Mouse (Mus musculus) embryonic facial prominence, embryonic 15.5 days (tissue): Measurements from ENCODE around the gene Cct2. TPM values are rescaled to one million over a fixed set of nuclear protein-coding genes. Genes with fewer than 3 reads are reported as not detected.
A peak's percentile ranks its signal among the peaks of the same experiment; 100 is the strongest.

Source experiments
- ATAC-seq: fragments of 200-750 bp; cut with Nextera tagmentation; 2 replicates; pipeline ENCODE4 v1.8.0; 2017; ENCODE audit warnings: low read depth, moderate TSS enrichment; ENCODE audit not compliant: insufficient number of reproducible peaks, low FRiP score, low TSS enrichment
- H3K27ac ChIP-seq: fragments of 300-500 bp; sonication (generic); replicated peaks from 2 replicates; pipeline ENCODE4 v1.5.1; 2015; ENCODE audit warnings: mild to moderate bottlenecking, inconsistent platforms
- H3K27me3 ChIP-seq: fragments of 300-500 bp; sonication (generic); 2 replicates; pipeline ENCODE4 v1.6.1; 2015; ENCODE audit warnings: inconsistent platforms
- H3K36me3 ChIP-seq: fragments of 300-500 bp; sonication (generic); 2 replicates; pipeline ENCODE4 v1.6.1; 2015; ENCODE audit warnings: mild to moderate bottlenecking, inconsistent platforms
- H3K4me1 ChIP-seq: fragments of 300-500 bp; sonication (generic); 2 replicates; pipeline ENCODE4 v1.6.1; 2015; ENCODE audit warnings: inconsistent platforms
- H3K4me2 ChIP-seq: fragments of 300-500 bp; sonication (generic); replicated peaks from 2 replicates; pipeline ENCODE4 v1.6.1; 2015; ENCODE audit warnings: mild to moderate bottlenecking, inconsistent platforms
- H3K4me3 ChIP-seq: fragments of 300-500 bp; sonication (generic); replicated peaks from 2 replicates; pipeline ENCODE4 v1.5.1; 2015; ENCODE audit warnings: mild to moderate bottlenecking, inconsistent platforms
- H3K9ac ChIP-seq: fragments of 300-500 bp; sonication (generic); 2 replicates; pipeline ENCODE4 v1.6.1; 2015; ENCODE audit warnings: inconsistent platforms
- H3K9me3 ChIP-seq: fragments of 300-500 bp; sonication (generic); replicated peaks from 2 replicates; pipeline ENCODE4 v1.6.1; 2016; ENCODE audit warnings: inconsistent platforms
- WGBS: fragments of 180-500 bp; shearing (Covaris S2); methylation state at CpG from one replicate; pipeline ENCODE4 v1.1.7; 2015; 5-methylcytosine and 5-hydroxymethylcytosine counted together
- polyA plus RNA-seq: library from polyadenylated mRNA; unstranded; fragments of >200 nt; fragmentation: Nextera tagmentation; extraction: Ambion mirVana; gene quantifications from 2 replicates; pipeline ENCODE4 v1.2.1, GENCODE M21; 2015

Gene Cct2
- polyA plus RNA-seq, 1 experiment from 2014 or later = 233 TPM

DNA sequence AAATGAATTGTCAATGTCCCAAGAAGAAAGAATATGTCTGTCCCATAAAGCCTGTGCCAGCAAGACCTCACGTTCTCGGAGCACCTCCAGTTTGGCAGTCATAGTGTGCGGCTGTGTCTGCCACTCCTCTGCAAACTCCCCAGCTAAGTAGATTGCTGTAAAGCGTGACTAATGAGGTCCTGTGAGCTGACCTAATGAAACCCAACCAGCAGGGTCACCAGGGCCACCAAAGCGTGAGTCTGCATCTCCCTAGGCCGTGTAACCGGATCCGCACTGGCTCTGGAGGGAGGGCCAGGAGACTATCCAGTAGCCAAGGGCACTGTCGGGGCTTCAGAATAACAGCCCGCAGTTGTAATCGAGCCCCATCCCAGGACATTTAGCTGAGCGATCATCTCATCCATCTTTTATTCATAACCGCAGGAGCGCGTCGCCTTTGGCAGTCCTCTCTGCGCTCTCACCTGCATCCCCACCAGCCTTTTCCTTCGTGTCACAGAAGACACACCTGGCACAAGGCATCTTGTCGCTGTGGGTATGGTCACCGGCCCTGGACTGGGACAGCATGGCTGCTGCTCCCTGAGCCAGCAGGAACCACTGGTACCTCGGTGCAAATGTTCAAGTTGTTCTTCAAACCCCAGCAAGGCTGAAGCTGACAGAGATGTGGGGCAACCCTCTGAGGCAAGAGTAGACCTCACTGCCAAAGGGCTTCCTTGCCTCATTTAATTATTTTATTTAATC, 42.4 kb downstream of the Cct2 start:
- Histone ChIP-seq H3K36me3 (no peaks in the 10 kb centered on the region), H3K27me3 (0 out of 2 replicates have a peak, but pooled peaks cover 6% of the 10 kb centered on the region), H3K9ac (no peak overlapping the region), H3K4me1 (no peaks in the 10 kb centered on the region), H3K27ac (no peak overlapping the region), H3K9me3 (no peaks in the 10 kb centered on the region), H3K4me3 (no peak overlapping the region), H3K4me2 (no peak overlapping the region)
- ATAC-seq = peak; percentile 73
- WGBS = 11% methylated on average over 21 of the region's 21 CpGs

DNA sequence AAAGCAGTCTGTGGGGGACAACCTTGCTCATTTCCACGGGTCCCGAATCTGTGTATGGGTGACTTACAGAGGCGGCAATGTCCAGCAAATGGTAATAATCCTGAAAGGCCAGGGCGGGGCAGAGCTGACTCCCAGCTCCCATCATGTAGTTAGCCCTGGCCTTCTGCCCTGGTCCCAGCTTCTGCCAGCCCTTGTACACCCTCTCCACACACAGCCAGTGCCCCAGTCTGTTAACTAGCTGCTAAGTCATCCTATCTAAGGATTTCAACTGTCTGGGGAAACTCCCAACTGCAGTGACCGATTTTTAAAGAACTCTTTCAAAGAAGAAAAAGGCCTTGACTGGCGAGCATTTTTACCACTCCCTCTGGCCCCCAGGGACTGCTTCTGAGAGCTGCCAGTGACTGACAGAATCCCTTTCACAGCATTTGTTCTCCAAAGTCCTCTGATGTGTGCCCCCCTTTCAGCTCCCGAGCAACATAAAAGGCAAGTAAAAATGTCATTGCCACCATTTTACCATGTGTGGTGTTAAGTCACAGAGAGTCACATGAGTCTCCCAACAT, 45.3 kb downstream of the Cct2 start:
- 53% methylated on average over 7 of the region's 7 CpGs for WGBS
- H3K4me1 ChIP-seq = no peaks in the 10 kb centered on the region
- no peak overlapping the region for H3K4me3 ChIP-seq
- no peak overlapping the region for H3K9ac ChIP-seq
- H3K9me3 ChIP-seq = no peaks in the 10 kb centered on the region
- no peak overlapping the region for H3K27ac ChIP-seq
- ATAC-seq = no peak
- no peaks in the 10 kb centered on the region for H3K27me3 ChIP-seq
- no peaks in the 10 kb centered on the region for H3K36me3 ChIP-seq
- H3K4me2 ChIP-seq = no peak overlapping the region

DNA sequence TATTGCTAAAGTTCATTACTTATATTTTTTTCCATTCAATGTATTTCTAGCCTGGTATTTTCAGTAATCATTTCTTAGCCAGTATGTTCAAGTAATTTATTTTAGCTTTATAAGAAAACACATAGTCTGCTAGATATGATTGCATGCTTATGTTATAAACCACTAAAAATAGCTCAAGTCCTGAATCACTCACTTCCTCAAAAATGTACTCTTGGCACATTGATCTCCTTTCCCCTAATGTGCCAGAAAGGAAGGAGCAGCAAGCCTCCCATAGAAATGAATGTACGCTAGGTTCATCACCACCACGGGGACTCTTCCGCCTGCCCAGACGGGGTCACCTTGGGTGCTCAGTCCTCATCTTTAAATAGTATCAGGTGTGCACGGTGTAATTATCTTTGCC, 49.0 kb downstream of the Cct2 start:
- H3K27me3 ChIP-seq = no peaks in the 10 kb centered on the region
- no peak overlapping the region for H3K9ac ChIP-seq
- H3K36me3 ChIP-seq = no peaks in the 10 kb centered on the region
- H3K4me3 ChIP-seq = no peak overlapping the region
- no peaks in the 10 kb centered on the region for H3K4me1 ChIP-seq
- H3K27ac ChIP-seq = no peak overlapping the region
- no peak for ATAC-seq
- WGBS = 83% methylated on average over 5 of the region's 5 CpGs
- no peak overlapping the region for H3K4me2 ChIP-seq
- H3K9me3 ChIP-seq = no peaks in the 10 kb centered on the region

DNA sequence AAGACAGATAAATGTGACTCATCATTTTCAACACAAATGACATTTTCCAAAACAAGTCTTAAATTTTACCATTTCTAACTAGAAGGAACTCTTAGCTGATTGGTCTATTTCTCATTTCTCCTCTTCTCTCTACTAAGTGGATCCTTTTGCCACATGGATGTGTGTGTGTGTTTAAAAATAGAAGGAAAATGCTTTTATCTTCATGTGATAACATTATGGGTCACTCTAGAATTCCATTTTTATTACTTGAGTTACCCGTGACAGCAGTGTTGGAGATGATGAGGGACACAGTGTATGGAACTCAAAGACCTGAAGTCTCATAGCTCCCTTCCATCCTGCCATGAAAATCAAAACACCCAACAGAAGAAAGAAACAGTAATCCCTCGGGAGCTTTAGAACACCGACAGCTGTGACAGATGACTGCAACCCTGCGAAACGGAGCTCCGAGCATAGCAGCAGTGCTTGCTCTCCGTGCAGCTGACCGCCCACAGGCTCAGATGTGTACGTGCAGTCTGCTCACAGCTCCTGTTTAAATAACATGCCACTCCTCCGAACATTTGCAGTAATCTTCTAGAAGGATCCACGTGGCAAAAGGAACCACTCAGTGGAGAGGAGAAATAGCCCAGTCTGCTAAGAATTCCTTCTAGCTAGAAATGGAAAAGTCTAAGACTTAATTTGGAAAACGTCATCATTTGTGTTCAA, 49.8 kb downstream of the Cct2 start:
- peak overlapping the region; percentile 31 for H3K4me2 ChIP-seq
- H3K27ac ChIP-seq = peak overlapping the region; percentile 48; the same call in 1 of the 2 replicates
- 20% methylated on average over 12 of the region's 12 CpGs for WGBS
- ATAC-seq = peak; percentile 82
- no peaks in the 10 kb centered on the region for H3K4me1 ChIP-seq
- no peaks in the 10 kb centered on the region for H3K9me3 ChIP-seq
- no peak overlapping the region for H3K9ac ChIP-seq
- H3K36me3 ChIP-seq = no peaks in the 10 kb centered on the region
- H3K4me3 ChIP-seq = no peak overlapping the region
- H3K27me3 ChIP-seq = no peaks in the 10 kb centered on the region

DNA sequence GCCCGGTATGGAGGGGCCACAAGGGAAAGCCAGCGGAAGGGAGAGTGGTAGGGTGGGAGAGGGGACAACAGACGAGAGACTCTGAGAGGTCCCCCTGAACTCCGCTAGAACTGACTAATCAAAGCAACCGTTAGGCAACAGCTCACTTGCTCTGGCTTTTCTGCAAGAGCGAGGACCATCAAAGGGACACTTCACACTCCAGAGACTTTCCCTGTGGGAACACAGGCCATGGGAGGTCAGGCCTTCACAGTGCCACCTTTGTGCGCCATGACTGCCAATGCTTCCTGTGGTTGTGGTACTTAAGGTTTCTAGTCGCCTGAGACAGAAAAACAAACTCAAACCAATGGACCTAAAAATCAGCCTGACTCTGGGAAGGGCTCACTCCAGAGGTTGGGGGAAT, 52.6 kb downstream of the Cct2 start:
- no peaks in the 10 kb centered on the region for H3K4me1 ChIP-seq
- no peak overlapping the region for H3K4me3 ChIP-seq
- ATAC-seq = no peak
- H3K9me3 ChIP-seq = no peaks in the 10 kb centered on the region
- no peaks in the 10 kb centered on the region for H3K36me3 ChIP-seq
- H3K27me3 ChIP-seq = no peaks in the 10 kb centered on the region
- no peak overlapping the region for H3K4me2 ChIP-seq
- H3K9ac ChIP-seq = no peak overlapping the region
- H3K27ac ChIP-seq = no peak overlapping the region
- WGBS = 57% methylated on average over 8 of the region's 8 CpGs

DNA sequence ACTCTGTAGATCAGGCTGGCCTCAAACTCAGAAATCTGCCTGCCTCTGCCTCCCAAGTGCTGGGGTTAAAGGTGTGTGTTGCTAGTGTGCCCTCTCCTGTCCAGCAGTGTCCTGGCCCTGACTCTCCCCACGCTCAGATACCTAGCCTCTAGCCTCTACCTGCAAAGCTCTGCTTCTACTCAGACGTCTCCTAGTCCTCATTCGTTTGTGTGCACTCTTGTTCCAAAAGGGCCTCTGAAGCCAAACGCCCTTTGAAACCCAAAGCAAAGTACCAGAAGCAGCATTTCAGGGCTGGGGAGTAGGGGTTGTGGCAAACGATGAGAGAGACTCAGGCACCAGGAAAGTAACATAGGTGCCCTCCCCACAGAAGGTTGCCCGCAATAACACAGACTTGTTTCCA, 53.9 kb downstream of the Cct2 start:
- Histone ChIP-seq H3K4me3 (no peak overlapping the region), H3K9ac (no peak overlapping the region), H3K4me2 (no peak overlapping the region), H3K4me1 (peaks cover 3% of the 10 kb centered on the region; the same call in 1 of the 2 replicates), H3K36me3 (no peaks in the 10 kb centered on the region), H3K9me3 (no peaks in the 10 kb centered on the region), H3K27me3 (no peaks in the 10 kb centered on the region), H3K27ac (no peak overlapping the region)
- 81% methylated on average over 6 of the region's 6 CpGs for WGBS
- ATAC-seq = no peak

DNA sequence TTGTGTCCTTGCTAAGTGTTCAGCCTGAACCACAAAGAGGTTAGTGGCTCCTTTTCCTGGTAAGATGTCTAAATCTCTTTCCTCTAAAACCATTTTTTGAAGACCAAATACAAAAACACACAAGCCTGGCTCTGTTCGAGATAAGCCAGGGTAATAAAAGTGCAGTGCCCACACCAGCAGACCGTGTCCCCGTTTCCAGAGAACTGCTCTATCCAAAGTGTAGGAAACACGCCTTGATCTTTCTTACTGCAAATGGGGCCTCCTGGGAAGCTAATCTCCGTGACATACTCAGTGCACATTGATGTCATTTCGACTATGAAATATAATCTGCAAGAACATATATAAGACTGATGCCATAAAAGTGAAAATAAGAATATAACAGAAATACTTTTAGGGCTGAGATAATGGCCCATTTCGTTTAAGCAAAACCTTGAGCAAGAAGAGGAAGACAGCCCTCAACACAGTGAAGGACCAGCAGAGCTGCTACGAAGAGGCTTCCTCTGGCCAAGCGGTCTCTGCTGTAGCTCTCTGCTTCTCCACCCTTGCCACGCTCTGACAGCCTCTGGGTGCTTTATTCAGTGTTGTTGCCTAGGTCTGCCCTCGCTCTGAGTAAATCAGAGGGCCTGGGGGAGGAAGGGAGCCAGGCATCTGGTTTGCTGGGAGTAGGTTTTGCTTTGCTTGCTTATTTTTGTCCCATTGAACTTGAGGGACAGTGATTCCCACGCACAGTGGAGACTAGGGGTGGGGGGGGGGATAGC, 57.7 kb downstream of the Cct2 start:
- Histone ChIP-seq H3K27ac (no peak overlapping the region), H3K9me3 (no peaks in the 10 kb centered on the region), H3K4me3 (no peak overlapping the region), H3K4me2 (no peak overlapping the region), H3K4me1 (peaks cover 4% of the 10 kb centered on the region; the same call in 1 of the 2 replicates), H3K9ac (no peak overlapping the region), H3K36me3 (no peaks in the 10 kb centered on the region), H3K27me3 (no peaks in the 10 kb centered on the region)
- ATAC-seq = no peak
- 49% methylated on average over 12 of the region's 12 CpGs for WGBS

DNA sequence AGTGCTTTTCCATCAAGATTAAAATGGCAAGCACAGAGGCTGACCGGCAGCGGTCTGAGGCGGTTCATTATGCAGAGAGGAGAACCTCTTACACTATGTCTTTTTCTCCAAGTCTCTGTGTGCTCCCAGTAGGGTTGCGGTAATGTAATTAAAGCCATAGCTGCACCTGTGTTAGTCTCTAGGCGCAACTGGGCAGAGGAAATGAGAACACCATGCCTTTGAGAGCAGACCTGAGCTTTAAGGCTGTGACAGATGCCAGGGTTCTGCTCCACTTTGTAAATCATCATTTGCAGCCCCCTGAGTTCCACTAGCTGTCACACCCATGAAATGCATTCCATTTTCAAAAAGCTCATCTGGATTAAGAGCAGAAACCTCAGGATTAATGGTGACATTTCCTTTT, 58.9 kb downstream of the Cct2 start:
- H3K4me2 ChIP-seq = no peak overlapping the region
- 55% methylated on average over 5 of the region's 5 CpGs for WGBS
- no peaks in the 10 kb centered on the region for H3K36me3 ChIP-seq
- no peaks in the 10 kb centered on the region for H3K9me3 ChIP-seq
- no peak overlapping the region for H3K9ac ChIP-seq
- H3K27me3 ChIP-seq = no peaks in the 10 kb centered on the region
- no peak for ATAC-seq
- H3K27ac ChIP-seq = no peak overlapping the region
- no peak overlapping the region for H3K4me3 ChIP-seq
- H3K4me1 ChIP-seq = peaks cover 4% of the 10 kb centered on the region; the same call in 1 of the 2 replicates

Other genes starting within 250 kb of the Cct2 start
- gene Myrfl, start 166.9 kb downstream of the Cct2 start, polyA plus RNA-seq = 0.12 and 0.24 TPM in 2 replicates
- gene Rab3ip, start 113.0 kb downstream of the Cct2 start, polyA plus RNA-seq = 33.1 and 36.0 TPM in 2 replicates
- not detected in 2 replicates for gene Gm10271, start 91.2 kb downstream of the Cct2 start, polyA plus RNA-seq
- gene Best3, start 77.5 kb downstream of the Cct2 start, polyA plus RNA-seq = 2.2 and 2.8 TPM in 2 replicates
- gene Lrrc10, start 18.5 kb downstream of the Cct2 start, polyA plus RNA-seq = 0.11 TPM in 1 of 2 replicates, not detected in the other
- 21.7 and 22.2 TPM in 2 replicates for gene Frs2, start 84.7 kb upstream of the Cct2 start, polyA plus RNA-seq
- 56.3 and 56.6 TPM in 2 replicates for gene Yeats4, start 160.7 kb upstream of the Cct2 start, polyA plus RNA-seq
- gene 9530003J23Rik, start 174.9 kb upstream of the Cct2 start, polyA plus RNA-seq = not detected in 2 replicates
- 127 and 138 TPM in 2 replicates for gene Lyz2, start 218.5 kb upstream of the Cct2 start, polyA plus RNA-seq
- 0.13 TPM in 1 of 2 replicates, not detected in the other for gene Lyz1, start 229.1 kb upstream of the Cct2 start, polyA plus RNA-seq